Mouse (Mus musculus): ENCODE results near the gene A530016L24Rik. TPM values are rescaled to one million over a fixed set of nuclear protein-coding genes. Genes with fewer than 3 reads are reported as not detected.

A530016L24Rik gene
- total RNA-seq (2023) = not detected

DNA sequence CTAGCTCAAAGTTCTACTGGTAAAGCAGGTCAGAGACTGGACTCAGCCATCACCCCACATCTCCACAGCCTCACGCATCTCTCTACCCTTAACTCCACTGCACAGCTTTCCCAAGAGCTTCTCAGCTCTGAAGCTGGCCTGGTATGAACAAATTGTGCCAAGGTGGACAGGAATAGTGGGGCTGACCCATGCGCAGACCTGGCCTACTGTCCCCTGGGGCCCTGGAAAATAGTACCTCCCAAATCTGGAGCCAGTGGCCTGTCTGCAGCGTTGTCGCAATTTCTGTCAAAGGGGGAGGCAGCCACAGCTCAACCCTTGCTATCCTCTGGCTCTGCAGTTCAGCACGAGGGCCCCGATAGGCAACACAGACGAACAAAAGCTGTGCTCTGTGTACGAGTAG is at the start of gene A530016L24Rik:
A530016L24Rik (plus strand) TSS at position 315 of the 400 bp plus-strand sequence.

DNA sequence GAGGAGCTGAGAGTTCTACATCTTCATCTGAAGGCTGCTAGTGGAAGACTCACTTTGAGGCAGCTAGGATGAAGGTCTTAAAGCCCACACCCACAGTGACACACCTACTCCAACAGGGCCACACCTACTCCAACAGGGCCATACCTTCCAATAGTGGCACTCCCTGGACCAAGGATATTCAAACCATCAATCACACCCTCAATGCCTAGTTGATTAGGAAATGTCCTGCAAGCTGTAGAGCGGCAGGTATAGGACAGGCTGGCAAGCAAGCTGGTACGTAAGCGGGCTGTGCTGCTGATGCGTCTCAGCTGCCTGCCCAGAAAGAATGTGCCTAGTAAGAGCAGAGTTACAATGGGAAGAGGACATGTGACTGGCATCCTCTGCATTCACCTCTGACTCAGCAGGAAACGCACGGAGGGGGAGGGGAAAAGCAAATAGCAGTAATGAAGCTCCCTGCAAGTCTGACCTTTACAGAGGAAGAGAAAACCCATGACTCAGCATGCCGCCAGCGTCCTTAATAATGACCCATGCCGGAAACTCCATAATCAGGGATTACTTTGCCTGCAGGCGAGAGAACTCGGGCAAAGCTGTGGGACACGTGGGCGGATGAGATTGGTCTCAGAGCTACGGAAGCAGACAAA is 27.6 kb downstream of the A530016L24Rik start, which contains the start of gene Tmem179:
Tmem179 (minus strand) TSS at position 51 of the 641 bp plus-strand sequence.

Other genes with a start within 250 kb of the A530016L24Rik start
- gene Tmem179, start 27.3 kb downstream of the A530016L24Rik start, total RNA-seq (2023) = not detected
- gene Inf2, start 99.3 kb downstream of the A530016L24Rik start, total RNA-seq (2023) = 10 to 100 TPM; 35.9 to 45.7 TPM
- 10 to 100 TPM; 69.9 to 88.9 TPM for gene Adssl1, start 130.6 kb downstream of the A530016L24Rik start, total RNA-seq (2023)
- 10 to 100 TPM; 40.1 to 50.2 TPM for gene Siva1, start 155.2 kb downstream of the A530016L24Rik start, total RNA-seq (2023)
- 100 to 1,000 TPM; 161 to 182 TPM for gene Akt1, start 185.4 kb downstream of the A530016L24Rik start, total RNA-seq (2023)
- 10 to 100 TPM; 17.9 to 19.4 TPM for gene Zbtb42, start 189.4 kb downstream of the A530016L24Rik start, total RNA-seq (2023)
- under 1 TPM; 0.24 to 0.62 TPM for gene Cep170b, start 231.0 kb downstream of the A530016L24Rik start, total RNA-seq (2023)

Measured in neutrophil, adult 83 days (primary cell).